Mouse (Mus musculus): ENCODE results near the gene Edem2.
"Not testable (repeated sequence)": the region's sequence is repeated elsewhere in the genome, so short reads cannot be mapped to it uniquely, and the experiment has no call there.

The Edem2 gene

DNA sequence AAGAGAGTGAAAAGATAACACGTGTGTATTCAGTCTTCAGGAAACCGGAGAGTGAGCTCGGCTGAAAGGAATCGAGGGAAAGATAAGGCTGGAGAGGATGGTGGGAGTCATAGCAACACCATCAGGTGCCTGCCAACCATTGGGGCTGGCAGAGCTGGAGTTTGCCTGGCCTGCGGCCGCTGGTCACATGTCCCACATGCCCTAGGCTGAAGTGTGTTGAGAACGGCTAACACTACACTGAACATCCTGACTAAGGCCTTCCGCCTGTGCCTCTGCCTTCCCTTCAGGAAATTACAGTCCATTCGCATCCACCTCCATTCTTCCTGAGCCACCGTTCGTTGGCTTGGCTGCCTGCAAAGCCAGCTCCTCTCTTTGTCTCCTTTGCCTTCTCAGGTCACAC is 12.9 kb upstream of the Edem2 start:
- in situ Hi-C loops (cut with MboI; ENCODE audit: unreplicated experiment in 2 of 2), result no loop called here

DNA sequence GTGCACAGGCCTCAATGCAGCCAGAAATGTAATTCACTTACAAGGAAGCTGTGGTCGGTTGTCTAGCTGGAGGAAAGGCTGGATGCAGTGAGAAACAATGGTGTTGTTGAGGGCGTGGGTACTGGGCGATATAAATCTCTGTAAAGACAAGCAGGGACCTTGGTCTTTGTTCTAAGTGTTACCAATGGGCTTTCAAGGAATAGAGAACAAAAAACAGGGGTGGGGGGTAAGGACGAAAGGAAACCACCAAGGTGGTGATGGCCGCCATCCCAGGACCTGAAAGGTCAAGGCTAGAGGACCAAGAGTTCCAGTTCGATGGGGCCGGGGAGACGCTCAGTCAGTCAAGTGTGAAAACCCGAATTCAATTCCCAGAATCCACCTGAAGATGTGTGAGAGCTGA is 8.5 kb upstream of the Edem2 start:
- in situ Hi-C loops (cut with MboI; ENCODE audit: unreplicated experiment in 2 of 2), result no loop called here

DNA sequence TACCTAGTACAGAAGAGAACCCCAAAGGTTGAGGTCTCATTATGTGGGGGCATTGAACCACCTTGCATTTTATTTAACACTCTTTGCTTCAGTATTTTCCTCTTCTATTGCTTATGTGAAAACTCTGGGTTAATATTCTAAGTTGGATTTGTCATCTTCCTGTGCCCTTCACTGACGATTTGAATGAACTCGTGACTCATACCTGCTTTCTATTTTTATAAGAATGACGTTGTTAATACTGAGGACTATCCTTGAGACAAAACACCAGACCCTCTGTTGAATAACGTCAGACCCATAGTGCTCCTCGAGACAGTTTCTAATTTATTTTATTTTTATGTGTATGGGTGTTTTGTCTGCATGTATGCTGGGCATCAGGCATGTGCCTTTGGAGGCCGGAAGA is 7.7 kb upstream of the Edem2 start:
- in situ Hi-C loops (cut with MboI; ENCODE audit: unreplicated experiment in 2 of 2), result no loop called here

DNA sequence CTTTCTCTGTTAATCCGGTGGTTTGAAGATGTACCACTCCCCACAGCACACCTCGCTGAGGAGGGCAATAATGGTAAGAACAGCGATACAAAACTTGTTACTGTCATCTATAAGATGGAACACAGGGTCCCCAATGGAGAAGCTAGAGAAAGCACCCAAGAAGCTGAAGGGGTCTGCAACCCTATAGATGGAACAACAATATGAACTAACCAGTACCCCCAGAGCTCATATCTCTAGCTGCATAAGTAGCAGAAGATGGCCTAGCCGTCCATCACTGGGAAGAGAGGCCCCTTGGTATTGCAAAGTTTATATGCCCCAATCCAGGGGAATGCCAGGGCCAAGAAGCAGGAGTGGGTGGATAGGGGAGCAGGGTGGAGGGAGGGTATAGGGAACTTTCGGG is 6.5 kb upstream of the Edem2 start, which contains the start of gene Gm17581:
Gene Gm17581, minus strand, starts transcription at position 101 of the 400 bp plus-strand sequence.
- in situ Hi-C loops (cut with MboI; ENCODE audit: unreplicated experiment in 2 of 2), result not testable (repeated sequence)

DNA sequence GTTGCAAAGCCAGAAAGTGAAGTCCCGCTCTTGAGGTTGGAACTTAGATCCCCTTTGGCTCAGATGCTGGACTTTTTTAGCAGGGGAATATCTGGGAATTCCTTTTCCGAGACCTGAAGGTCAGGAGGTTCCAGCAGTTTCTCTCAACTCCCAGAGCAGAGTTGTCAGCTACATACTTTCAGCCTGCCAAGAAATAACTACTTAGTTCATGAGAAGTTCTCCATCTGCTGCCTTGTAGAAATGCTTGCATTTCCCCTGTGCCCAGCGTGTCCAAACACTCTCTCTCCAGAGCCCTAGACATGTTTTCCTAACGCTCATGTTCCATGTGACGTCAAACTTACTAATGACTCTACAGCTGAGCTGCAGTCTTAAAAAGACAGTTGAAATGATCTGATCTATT is 5.8 kb upstream of the Edem2 start:
- in situ Hi-C loops (cut with MboI; ENCODE audit: unreplicated experiment in 2 of 2), result no loop called here

DNA sequence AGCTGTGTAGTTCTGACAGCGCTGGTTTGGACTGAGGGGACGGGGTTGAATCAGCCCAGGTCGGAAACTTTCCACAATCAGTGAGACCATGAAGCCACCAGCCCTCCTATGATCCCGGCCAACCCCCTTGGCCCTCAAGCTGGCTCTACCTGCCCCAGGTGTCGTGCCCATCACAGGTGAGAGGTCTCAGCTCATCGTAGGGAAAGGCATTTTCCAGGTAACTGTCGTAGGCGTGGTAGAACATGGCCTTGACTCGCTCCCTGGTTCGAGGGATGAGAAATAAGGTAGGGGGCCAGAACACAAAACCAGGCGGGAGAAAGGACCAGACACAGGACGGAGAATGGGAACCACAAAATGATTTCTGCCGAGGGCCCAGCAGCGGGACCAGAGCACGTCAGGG is 533 bp downstream of the Edem2 start:
- in situ Hi-C loops (cut with MboI; ENCODE audit: unreplicated experiment in 2 of 2), result no loop called here

DNA sequence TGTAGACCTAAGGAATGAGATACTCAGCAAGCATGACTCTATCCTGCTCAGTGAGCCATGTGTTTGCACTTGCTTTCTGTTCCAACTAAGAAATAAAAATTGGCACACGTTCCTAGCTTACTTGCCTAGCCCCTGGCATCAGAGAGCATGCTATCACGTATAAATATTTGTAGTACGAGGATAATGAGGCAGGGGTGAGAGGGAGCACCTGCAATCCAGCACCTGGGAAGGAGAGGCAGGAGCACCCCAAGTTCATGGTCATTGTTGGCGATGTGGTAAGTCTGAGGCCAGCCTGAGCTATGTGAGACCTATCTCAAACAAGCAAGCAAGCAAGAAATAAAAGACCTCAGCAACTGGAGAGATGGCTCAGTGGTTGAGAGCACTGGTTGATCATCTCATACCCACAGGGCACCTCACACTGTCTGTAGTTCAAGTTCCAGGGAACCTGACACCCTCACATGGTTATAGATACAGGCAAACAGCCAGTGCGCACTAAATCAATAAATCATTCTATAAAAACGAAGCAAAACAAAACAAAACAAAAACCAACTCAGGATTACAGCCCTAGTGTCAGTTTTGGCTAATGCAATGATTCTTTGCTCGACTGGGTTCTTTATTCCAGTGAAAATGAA is 1.4 kb downstream of the Edem2 start:
- in situ Hi-C loops (cut with MboI; ENCODE audit: unreplicated experiment in 2 of 2), result no loop called here

DNA sequence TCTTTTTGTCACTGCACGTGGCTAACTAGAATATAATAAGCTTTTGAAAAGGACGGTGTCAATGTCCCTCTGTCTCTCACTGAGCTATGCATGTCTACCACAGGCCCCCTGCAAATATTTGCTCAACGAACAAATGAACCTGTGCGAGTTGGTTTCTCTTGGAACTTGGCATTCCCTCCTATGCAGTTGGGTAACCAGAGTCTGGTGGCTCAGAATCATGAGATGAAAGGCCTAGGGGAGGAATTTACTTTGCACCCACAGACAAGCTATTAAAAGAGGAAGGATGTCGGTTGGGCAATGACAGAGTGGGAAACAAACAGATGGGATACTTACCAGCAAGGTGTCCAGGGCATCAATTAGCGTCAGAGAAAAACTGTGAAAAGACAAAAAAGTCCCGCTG is 3.0 kb downstream of the Edem2 start:
- in situ Hi-C loops (cut with MboI; ENCODE audit: unreplicated experiment in 2 of 2), result no loop called here

DNA sequence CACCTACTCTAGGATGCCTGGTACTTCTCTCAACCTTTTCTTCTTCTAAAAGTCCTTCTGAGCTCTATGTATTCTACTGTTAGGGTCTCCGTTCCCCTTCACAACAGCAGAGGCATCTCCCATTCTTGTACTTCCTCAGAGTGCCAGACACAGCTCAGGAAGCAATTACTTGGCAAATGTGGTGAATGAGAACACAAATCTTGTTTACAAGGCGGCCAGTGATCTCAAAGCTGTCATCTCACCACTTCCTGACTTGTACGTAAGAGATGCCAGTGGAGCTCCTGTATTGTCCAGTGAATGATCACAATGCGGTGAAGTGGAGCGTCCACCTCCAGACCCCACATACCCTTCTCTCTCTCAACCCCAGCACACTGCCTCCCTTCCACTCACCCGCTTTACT is 4.7 kb downstream of the Edem2 start:
- in situ Hi-C loops (cut with MboI; ENCODE audit: unreplicated experiment in 2 of 2), result no loop called here

DNA sequence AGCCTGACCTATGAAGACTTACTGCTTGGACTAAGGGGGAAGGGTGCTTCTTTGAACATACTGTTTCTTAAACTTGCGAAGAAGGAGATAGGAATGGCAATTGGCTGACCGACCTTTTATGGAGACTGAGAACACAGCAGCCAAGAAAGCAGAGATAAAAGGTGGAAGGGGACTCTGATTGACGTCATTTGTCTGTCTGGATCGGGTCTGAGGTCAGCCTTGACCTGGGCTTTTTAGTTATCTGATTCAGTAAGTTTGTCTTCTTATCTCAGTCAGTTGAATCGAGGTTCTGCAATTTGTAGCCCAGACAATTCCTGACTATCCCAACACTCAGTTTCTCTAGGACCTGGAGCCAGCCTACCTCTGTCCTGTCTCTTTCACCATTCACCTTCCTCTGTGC is 5.2 kb downstream of the Edem2 start:
- in situ Hi-C loops (cut with MboI; ENCODE audit: unreplicated experiment in 2 of 2), result no loop called here

DNA sequence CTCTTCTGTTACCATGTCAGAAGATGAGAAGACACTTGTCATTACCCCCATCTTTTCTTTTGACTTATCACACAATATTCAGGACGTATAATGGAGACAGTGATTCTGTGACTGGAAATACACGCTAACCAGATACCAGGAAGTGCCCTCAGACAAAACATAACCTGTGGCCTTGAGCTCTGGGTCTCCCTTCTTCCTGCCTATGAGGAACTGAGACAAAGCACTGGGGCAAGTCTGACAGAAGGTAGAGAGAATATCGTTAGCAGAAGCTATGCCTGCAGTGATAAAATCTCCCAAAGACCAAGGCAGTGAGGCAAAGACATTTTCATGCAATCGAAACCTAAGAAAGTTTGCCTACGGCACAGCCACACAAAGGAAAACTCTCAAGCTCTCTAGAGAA is 8.7 kb downstream of the Edem2 start:
- in situ Hi-C loops (cut with MboI; ENCODE audit: unreplicated experiment in 2 of 2), result no loop called here

DNA sequence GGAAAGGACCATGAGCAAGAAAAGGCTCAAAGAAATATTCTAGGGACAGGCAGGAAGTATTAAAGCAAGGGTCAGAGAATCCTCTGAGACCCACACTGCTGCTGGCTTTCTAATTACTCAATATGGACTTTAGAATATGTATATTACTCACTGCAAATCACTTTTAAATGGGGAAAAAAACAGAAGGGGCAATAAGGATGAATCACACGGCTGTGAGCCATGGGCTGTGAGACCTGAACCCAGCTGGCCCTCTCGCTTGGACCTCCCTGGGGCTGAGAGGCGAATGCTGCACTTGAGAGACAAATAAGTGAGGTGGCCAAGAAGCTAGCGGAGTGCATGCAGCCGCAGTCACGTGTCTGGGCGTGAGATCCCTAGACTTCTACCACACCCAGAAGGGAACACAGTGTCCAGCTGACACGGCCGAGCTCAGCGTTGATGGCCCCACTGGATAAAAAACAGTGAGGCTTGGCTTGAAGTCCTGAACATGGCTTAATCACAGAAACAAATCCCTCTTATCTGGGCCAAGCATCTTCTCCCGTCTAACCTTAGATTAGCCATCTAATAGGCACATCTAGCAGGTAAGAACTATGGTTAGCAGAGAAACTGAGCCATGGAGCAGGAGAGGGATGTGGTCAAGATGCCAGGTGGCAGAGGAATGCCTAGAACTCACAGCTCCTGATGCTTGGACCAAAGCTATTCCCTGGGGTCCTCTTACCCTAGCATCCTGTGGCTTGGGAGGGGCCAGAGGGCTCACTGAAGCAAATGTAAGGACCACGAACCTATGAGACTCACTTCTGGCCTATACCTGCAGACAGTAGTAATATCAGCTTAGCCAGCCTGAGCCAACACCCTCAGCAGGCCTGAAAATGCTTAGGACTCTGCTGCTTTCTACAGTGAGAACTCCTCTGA is 11.9 kb downstream of the Edem2 start:
- in situ Hi-C loops (cut with MboI; ENCODE audit: unreplicated experiment in 2 of 2), result no loop called here

DNA sequence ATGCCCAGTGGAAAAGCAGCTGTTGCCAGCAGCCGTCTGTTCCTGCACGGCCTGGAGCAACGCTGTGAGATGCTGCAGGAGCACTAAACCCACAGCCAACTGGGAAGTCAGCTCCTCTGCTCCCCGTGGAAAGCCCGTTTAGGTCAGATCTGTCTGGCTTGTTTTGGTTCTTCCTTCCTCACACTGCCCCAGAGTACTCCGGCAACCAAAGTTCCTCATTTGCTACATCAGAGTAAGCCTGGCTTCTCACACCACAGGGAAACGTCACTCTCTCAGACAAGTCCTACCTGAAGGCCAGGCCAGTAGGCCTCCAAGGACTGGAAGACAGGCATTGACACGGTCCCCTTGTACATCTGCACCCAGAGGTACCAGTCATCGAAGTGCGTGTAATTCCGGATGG is 18.7 kb downstream of the Edem2 start:
- in situ Hi-C loops (cut with MboI; ENCODE audit: unreplicated experiment in 2 of 2), result no loop called here

DNA sequence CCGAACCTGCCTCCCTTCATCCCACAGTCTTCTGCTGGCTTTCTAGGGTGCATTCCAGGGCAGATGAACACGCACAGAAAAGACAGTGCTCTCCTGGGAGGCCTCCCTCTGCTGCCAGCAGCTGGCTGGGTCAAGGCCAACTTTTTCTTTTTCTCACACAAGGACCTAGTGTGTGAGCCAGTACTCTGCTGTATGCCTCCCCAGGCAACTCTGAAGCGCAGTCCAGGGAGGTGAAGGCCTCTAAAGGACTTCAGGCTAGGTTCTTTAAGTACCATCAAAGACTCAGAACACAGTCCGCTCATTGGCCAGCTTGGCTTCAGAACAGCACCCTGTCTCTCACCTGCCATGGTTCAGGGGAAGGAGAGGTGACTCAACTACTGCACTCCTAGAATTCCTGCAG is 22.0 kb downstream of the Edem2 start:
- in situ Hi-C loops (cut with MboI; ENCODE audit: unreplicated experiment in 2 of 2), result no loop called here

DNA sequence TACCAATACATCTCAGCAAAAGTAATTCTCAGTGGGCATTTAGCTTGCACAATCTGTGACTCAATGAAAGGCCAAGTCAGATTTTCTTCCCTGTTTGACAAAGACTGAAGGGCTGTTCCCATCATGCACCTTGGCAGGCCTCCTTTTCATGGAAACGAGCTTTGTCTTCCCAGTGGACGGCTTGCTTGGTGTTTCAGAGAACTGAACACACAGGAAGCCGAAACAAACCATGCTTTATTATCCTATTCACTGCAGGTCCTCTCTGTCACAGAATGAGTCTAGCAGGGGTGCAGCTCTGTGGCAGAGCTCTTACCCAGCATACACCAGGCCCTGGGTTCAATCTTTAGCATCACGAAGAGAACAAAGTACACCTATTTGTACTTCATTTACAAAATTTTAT is 25.6 kb downstream of the Edem2 start:
- in situ Hi-C loops (cut with MboI; ENCODE audit: unreplicated experiment in 2 of 2), result no loop called here

DNA sequence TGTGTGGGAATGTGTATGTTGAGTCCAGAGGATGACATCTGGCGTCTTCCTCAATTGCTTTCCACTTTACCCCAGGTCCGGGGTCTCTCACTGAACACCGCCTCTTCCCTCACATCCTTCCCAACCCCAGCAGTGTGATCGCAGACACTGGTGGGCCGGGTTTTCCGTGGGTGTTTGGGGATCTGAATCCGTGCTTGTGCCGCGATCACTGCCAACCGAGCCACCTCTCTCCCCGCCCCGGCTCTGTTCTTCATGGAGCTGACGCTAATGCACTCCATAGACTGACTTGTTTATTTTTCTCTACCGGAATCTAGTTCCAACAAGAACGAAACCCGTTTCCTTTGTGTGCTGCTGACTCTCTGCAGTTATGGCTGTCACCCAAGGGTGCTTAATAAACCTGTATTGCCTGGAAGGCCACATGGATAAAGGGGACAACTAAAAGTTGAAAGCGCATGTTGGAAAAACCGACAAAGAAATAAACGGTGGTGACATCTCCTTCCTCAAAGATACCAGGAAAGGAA is 27.8 kb downstream of the Edem2 start:
- in situ Hi-C loops (cut with MboI; ENCODE audit: unreplicated experiment in 2 of 2), result no loop called here

DNA sequence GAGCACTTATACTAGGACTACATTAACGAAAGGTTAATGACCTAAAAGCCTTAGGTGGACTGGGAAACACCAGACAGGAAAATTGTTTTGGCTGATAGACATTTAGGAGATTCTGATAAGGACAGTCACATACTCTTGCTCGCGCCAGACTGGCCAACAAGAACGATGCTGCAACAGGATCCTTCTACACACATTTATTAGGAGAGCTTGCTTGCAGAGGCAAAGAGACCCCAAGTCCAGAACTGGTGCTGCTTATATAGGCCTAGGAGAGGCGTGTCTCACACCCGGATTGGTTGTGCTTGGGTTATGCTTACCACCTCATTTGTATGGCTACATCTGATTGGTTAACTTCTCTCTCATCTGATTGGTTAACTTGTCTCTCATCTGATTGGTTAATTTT is 30.8 kb downstream of the Edem2 start:
- in situ Hi-C loops (cut with MboI; ENCODE audit: unreplicated experiment in 2 of 2), result not testable (repeated sequence)

DNA sequence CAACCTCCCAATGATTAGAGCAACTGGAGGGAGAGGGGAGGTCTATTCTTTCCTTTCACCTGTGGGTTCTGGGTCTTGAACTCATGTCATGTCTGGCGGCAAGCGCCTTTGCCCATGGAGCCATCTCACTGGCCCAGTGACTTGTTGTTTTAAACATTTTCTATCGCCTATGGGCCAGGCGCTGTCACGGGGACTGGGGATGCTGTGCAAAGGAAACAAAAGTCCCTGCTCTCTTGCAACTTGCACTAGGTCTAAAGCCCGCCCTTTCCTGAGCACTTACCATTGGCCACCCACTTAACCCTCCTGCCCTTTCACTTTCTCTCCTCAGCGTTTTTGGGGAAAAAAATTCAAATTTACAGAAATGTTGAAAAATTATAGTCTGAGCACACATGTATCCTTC is 32.4 kb downstream of the Edem2 start:
- in situ Hi-C loops (cut with MboI; ENCODE audit: unreplicated experiment in 2 of 2), result no loop called here

DNA sequence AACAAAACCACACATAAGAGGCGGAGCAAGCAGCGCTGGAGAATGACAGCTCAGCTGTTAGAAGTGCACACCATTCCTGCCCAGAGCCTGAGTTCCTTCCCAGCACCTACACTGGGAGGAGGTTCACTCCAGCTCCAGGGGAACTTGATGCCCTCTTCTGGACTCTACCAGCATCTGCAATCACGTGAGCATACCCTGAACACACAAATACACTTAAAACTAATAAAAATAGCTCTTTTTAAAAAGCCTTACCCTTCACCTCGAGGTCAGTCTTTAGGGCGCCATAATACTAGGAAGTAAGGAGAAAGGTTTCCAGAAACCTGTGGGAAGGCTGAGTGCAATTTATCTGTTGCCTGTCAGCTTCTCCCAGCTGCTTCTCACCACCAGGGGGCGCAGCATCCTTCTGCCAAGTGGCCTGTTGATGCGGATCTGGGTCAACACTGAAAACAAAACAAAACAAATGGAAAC is 33.1 kb downstream of the Edem2 start:
- in situ Hi-C loops (cut with MboI; ENCODE audit: unreplicated experiment in 2 of 2), result no loop called here

DNA sequence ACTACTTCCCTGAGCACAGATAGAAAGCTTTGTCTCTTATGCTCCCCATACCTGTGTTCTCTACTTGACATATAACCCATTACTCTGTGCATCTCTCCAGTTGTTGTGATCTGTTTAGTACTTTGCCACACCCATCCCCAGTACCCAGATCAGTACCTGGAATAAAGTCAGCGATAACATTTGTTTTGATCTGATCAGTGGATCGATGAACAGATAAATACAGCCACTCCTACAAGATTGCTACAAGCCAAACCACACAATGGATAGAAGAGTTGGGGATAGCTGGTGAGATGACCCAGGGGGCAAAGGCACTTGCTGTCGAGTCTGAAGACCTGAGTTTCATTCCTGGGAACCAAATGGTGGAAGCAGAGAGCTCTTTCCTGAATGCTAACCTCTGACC is 34.0 kb downstream of the Edem2 start:
- in situ Hi-C loops (cut with MboI; ENCODE audit: unreplicated experiment in 2 of 2), result no loop called here

DNA sequence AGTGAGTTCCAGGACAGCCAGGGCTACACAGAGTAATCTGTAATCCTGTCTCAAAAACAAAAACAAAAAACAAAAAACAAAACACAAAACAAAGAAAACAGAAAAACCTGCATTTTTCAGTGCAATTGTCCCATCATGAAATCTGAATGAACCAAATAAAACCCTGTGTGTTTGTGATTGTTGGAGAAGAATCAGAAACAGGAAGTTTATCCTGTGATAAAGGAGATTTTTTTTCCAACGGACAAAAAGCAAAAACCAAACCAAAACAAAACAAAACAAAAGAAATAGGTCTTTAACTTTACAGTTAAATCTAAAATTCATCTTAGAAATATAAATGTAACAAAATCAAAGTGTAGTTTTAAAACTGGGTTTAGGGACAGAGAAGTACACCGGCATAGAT is 34.7 kb downstream of the Edem2 start:
- in situ Hi-C loops (cut with MboI; ENCODE audit: unreplicated experiment in 2 of 2), result no loop called here

DNA sequence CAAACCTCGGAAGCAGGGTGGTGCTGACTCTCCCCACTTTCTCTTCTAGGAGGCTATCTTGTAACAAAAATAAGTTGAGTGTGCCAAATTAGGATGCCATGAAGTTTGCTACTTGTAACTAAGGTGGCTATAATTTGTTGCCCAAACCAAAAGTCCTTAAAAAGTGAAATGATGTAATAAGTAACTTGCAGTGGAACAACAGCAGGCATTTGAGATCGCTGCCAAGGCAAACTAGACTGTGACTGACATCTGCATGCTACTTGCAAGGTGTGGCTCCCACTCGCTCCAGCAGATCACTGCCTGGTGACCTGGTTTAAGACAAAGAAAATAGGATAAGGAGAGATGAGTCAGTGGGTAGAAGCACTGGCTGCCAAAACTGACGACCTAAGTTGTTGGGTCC is 36.1 kb downstream of the Edem2 start:
- in situ Hi-C loops (cut with MboI; ENCODE audit: unreplicated experiment in 2 of 2), result no loop called here

Data from v-Abl transformed pro-B cells (cell line).